Mouse (Mus musculus) liver, postnatal 0 days (tissue): ENCODE data around the gene Bbx.

Experiments used
- CTCF ChIP-seq: sonication (generic); IDR thresholded peaks from 2 replicates; pipeline ENCODE4 v1.5.1; 2016; ENCODE audit warnings: antibody characterized with exemption, low read depth
- EP300 ChIP-seq: IDR thresholded peaks from 2 replicates; pipeline ENCODE4 v1.6.1; 2016; ENCODE audit warnings: antibody characterized with exemption, low read depth, mild to moderate bottlenecking

- TF ChIP-seq CTCF (no peak), EP300 (no peak)
These were observed 52.0 kb downstream of the Bbx start for GRCm38 (mm10) chr16:50380232-50380631.
